Mouse (Mus musculus) liver, embryonic 14.5 days (tissue): Measurements from ENCODE around the gene Srms. TPM values are rescaled to one million over a fixed set of nuclear protein-coding genes. Genes with fewer than 3 reads are reported as not detected.

Experiments used
- ATAC-seq: fragments of 200-750 bp; cut with Nextera tagmentation; 2 replicates; pipeline ENCODE4 v1.8.0; 2017; ENCODE audit warnings: moderate number of reproducible peaks, mild to moderate bottlenecking, moderate library complexity; ENCODE audit not compliant: insufficient read depth
- DNase-seq, 3 experiments: peaks; one replicate each; pipeline ENCODE4 v3.0.0-alpha.2; 2012 to 2013; ENCODE audit warnings: low read depth in 3 of 3, low spot score in 3 of 3
- H3K27ac ChIP-seq: fragments of 300-500 bp; sonication (generic); 2 replicates; pipeline ENCODE4 v1.5.1; 2014; ENCODE audit warnings: moderate library complexity, mild to moderate bottlenecking, control low read depth, inconsistent platforms
- H3K27me3 ChIP-seq: fragments of 300-500 bp; sonication (generic); 2 replicates; pipeline ENCODE4 v1.6.1; 2014; ENCODE audit warnings: mild to moderate bottlenecking, low read length, moderate library complexity; ENCODE audit not compliant: control insufficient read depth, insufficient read depth
- H3K36me3 ChIP-seq: fragments of 300-500 bp; sonication (generic); replicated peaks from 2 replicates; pipeline ENCODE4 v1.6.1; 2014; ENCODE audit warnings: low read depth; ENCODE audit not compliant: control insufficient read depth, insufficient read depth
- H3K4me1 ChIP-seq, 2 experiments: fragments of 200-500 bp in 1 of 2; fragments of 300-500 bp in 1 of 2; sonication (generic) in 1 of 2; replicated peaks; 2 replicates each; pipeline ENCODE4 v1.6.1; 2012 to 2014; ENCODE audit warnings: antibody characterized with exemption in 1 of 2, inconsistent platforms in 1 of 2, low read length in 1 of 2; ENCODE audit not compliant: control insufficient read depth in 2 of 2, insufficient read depth in 2 of 2
- H3K4me2 ChIP-seq: fragments of 300-500 bp; sonication (generic); 2 replicates; pipeline ENCODE4 v1.6.1; 2014; ENCODE audit warnings: low read depth, mild to moderate bottlenecking, control low read depth, moderate library complexity
- H3K4me3 ChIP-seq, 2 experiments: fragments of 200-500 bp in 1 of 2; fragments of 300-500 bp in 1 of 2; sonication (generic) in 1 of 2; 2 replicates each; pipeline ENCODE4 v1.5.1; 2012 to 2014; ENCODE audit warnings: low read depth in 2 of 2, low read length in 2 of 2, mild to moderate bottlenecking in 2 of 2, control low read depth in 1 of 2, inconsistent platforms in 1 of 2, moderate library complexity in 1 of 2; ENCODE audit not compliant: insufficient read depth in 1 of 2
- H3K9ac ChIP-seq: fragments of 300-500 bp; sonication (generic); replicated peaks from 2 replicates; pipeline ENCODE4 v1.6.1; 2014; ENCODE audit warnings: mild to moderate bottlenecking, control low read depth, moderate library complexity
- H3K9me3 ChIP-seq: fragments of 300-500 bp; sonication (generic); 2 replicates; pipeline ENCODE4 v1.6.1; 2016; ENCODE audit warnings: low read length, mixed read lengths; ENCODE audit not compliant: control insufficient read depth
- CTCF ChIP-seq: IDR thresholded peaks from 2 replicates; pipeline ENCODE4 v1.5.1; 2016; ENCODE audit warnings: antibody characterized with exemption, low read depth, control low read depth
- EP300 ChIP-seq: IDR thresholded peaks from 2 replicates; pipeline ENCODE4 v1.6.1; 2016; ENCODE audit warnings: antibody characterized with exemption, low read depth
- WGBS: fragments of 180-500 bp; shearing (Covaris S2); extraction: QIAGEN DNeasy Blood & Tissue Kit; methylation state at CpG from one replicate; pipeline ENCODE4 v1.1.7; 2014; ENCODE audit not compliant: insufficient replicate concordance; 5-methylcytosine and 5-hydroxymethylcytosine counted together
- polyA plus RNA-seq, 2 experiments: library from polyadenylated mRNA; depleted of rRNA in 1 of 2; stranded (reverse) in 1 of 2; unstranded in 1 of 2; fragments of >200 nt; fragmentation: Nextera tagmentation in 1 of 2; extraction: Ambion mirVana in 1 of 2; gene quantifications; 2 replicates each; pipeline versions ENCODE4 v1.2.1 to v1.2.3; 2012 to 2014

Gene Srms
- polyA plus RNA-seq, 2 experiments, result 0.15 to 0.22 TPM

- Histone ChIP-seq H3K9me3 (no peaks in the 10 kb centered on the region), H3K9ac (peak overlapping the region; percentile 16), H3K4me2 (peak overlapping the region; percentile 65), H3K36me3 (no peaks in the 10 kb centered on the region), H3K4me3 (peak overlapping the region; percentile 17 to 43), H3K4me1 (peaks cover 4 to 9% of the 10 kb centered on the region in 2 experiments), H3K27ac (no peak overlapping the region), H3K27me3 (peaks cover 42% of the 10 kb centered on the region)
- no peak for DNase-seq
- 4% methylated on average over 34 of the region's 34 CpGs for WGBS
- TF ChIP-seq EP300 (no peak), CTCF (no peak)
- peak; percentile 21 for ATAC-seq
These were observed 480 bp downstream of the Srms start for GRCm38 (mm10) chr2:181212389-181213020.

GRCm38 (mm10) chr2:181206118-181206517, 6.9 kb downstream of the Srms start:
- Histone ChIP-seq H3K9ac (peak overlapping the region; percentile 10; the same call in 1 of the 2 replicates), H3K4me3 (peak overlapping the region; percentile 18; a peak in 2 of 4 replicates), H3K4me2 (peak overlapping the region; percentile 62), H3K27ac (peak overlapping the region; percentile 63), H3K4me1 (peaks cover 25 to 35% of the 10 kb centered on the region in 2 experiments), H3K9me3 (no peaks in the 10 kb centered on the region), H3K36me3 (no peaks in the 10 kb centered on the region), H3K27me3 (peaks cover 8% of the 10 kb centered on the region)
- ATAC-seq (peak; percentile 98), DNase-seq (peak; percentile 71 to 75 (median 71))
- peak; percentile 77 for TF ChIP-seq EP300
- TF ChIP-seq CTCF, result peak; percentile 8; the same call in 1 of the 2 replicates
- WGBS, result 19% methylated on average over 9 of the region's 9 CpGs

- WGBS, result 45% methylated on average over 5 of the region's 5 CpGs
- peaks cover 3% of the 10 kb centered on the region for H3K27me3 ChIP-seq
- peak overlapping the region; percentile 10; the same call in 1 of the 2 replicates for H3K9ac ChIP-seq
- ATAC-seq (peak; percentile 83), DNase-seq (no peak)
- peaks cover 25 to 35% of the 10 kb centered on the region in 2 experiments for H3K4me1 ChIP-seq
- H3K9me3 ChIP-seq, result no peaks in the 10 kb centered on the region
- TF ChIP-seq EP300 (no peak), CTCF (no peak)
- H3K4me3 ChIP-seq, result peak overlapping the region in 1 of 2 experiments; percentile 18; a peak in 1 of 4 replicates
- H3K36me3 ChIP-seq, result no peaks in the 10 kb centered on the region
- H3K27ac ChIP-seq, result peak overlapping the region; percentile 63
- H3K4me2 ChIP-seq, result peak overlapping the region; percentile 62
These were observed 7.3 kb downstream of the Srms start for GRCm38 (mm10) chr2:181205678-181206077.

- DNase-seq, result no peak
- H3K9me3 ChIP-seq, result no peaks in the 10 kb centered on the region
- ATAC-seq, result no peak
- no peak overlapping the region for H3K4me2 ChIP-seq
- H3K9ac ChIP-seq, result no peak overlapping the region
- H3K36me3 ChIP-seq, result no peaks in the 10 kb centered on the region
- H3K4me3 ChIP-seq, result no peak overlapping the region
- H3K4me1 ChIP-seq, result peaks cover 25 to 35% of the 10 kb centered on the region in 2 experiments
- H3K27ac ChIP-seq, result no peak overlapping the region
- 64% methylated on average over 6 of the region's 6 CpGs for WGBS
- no peaks in the 10 kb centered on the region for H3K27me3 ChIP-seq
- TF ChIP-seq EP300 (no peak), CTCF (no peak)
These were observed 10.1 kb downstream of the Srms start for GRCm38 (mm10) chr2:181202886-181203285.

GRCm38 (mm10) chr2:181202422-181202821, 10.6 kb downstream of the Srms start, which contains the start of gene Ptk6:
Ptk6 (minus strand) TSS chr2:181202789.
- Histone ChIP-seq H3K27ac (no peak within 1 kb of the TSS), H3K27me3 (no peaks in the 10 kb centered on the region), H3K4me1 (peaks cover 25 to 35% of the 10 kb centered on the region in 2 experiments)

More at GRCm38 (mm10) chr2:181202422-181202821, 10.6 kb downstream of the Srms start, which contains the start of gene Ptk6:
- ATAC-seq, result no peak
- no peaks in the 10 kb centered on the region for H3K9me3 ChIP-seq
- H3K36me3 ChIP-seq, result no peaks in the 10 kb centered on the region
- no peak within 1 kb of the TSS for H3K4me3 ChIP-seq
- 71% methylated on average over 3 of the region's 3 CpGs for WGBS
- DNase-seq, result no peak
- H3K9ac ChIP-seq, result no peak within 1 kb of the TSS
- no peak within 1 kb of the TSS for H3K4me2 ChIP-seq
- TF ChIP-seq EP300, result no peak
- no peak for TF ChIP-seq CTCF
